Mouse (Mus musculus) urinary bladder, postnatal 10 days (tissue): ENCODE measurements at regions not wholly inside any gene's neighbourhood (a gene's known extent, or its start where the extent isn't known, plus 50 kb on each side); places are given as distances from the start of the nearest gene placed in this dataset.

Experiments
- DNase-seq: peaks from one replicate; pipeline ENCODE4 v3.0.0; 2022; ENCODE audit warnings: low spot score

DNA sequence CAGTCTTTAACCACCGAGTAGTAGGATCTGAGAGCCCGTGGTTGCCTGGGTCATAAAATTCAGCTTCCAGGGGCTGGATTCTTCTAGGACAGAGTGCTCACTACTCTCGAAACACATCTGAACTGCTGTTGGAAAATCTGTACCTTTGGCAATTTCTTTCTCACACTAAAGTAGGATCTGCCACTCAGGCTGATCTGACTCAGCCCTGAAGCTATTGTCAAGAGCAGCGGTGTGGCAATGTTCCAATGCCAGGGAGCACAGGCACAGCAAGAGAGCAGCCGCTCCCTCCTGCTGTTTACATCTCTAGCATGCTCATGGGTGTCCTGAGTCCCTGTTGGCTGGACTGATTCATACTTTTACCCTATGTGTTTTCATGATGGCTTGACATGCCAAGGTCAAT is 205.2 kb downstream of the Zfp36l1 start:
- DNase-seq = no peak

DNA sequence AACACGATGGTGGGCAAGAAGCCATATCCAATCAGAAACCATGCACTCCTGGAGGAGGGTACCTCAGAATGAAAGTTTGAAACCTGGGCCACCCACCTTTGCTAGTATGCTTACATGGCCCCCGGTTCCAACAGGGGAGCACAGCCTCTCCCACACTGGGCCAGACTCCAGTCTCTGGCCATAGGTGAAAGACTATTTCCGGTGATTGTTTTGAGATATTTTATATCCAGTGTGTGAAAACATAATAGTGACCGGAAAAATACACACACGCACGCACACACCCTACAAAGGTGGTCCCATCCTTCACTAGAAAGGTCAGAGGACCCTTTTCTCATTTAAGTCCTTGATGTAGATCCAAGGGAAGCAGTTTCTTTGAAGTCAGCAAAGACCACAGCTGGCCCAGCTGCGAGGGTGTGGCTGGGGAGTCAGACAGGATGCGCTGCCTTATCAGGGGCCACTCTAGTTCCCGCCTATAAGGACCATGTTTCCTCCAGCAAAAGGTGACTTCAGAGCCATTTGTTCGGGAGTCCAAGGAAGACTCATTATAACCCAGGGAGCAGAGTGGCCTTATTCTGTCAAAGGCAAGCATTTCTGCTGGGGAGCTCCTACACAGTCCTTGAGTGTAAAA is 206.0 kb downstream of the Zfp36l1 start:
- no peak for DNase-seq

- no peak for DNase-seq
These were observed 206.7 kb downstream of the Zfp36l1 start for GRCm38 (mm10) chr12:79905828-79906737.

GRCm38 (mm10) chr12:79904913-79905549 is 207.8 kb downstream of the Zfp36l1 start:
- DNase-seq = no peak

DNA sequence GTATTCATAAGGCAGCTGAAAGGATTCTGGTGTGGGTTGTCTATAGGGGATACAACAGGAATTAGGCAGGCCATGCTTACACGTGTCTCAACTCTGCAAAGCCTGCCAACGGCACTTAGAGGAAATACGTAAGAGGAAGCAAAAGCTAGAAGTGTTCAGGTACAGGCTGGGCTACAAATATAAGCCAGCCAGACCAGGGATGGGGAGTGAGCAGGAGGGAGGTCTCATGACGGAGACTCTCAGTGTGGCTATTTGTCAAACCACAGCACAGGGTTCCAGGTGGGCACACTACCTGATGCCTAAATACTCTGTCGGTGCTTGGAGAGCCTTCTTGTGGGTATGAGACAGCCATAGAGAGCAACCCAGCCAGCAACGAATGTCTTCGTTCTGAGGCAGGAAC is 210.1 kb downstream of the Zfp36l1 start:
- DNase-seq = no peak

GRCm38 (mm10) chr12:79902163-79902562 is 210.7 kb downstream of the Zfp36l1 start:
- no peak for DNase-seq

GRCm38 (mm10) chr12:79898198-79898930 is 214.4 kb downstream of the Zfp36l1 start:
- no peak for DNase-seq

DNA sequence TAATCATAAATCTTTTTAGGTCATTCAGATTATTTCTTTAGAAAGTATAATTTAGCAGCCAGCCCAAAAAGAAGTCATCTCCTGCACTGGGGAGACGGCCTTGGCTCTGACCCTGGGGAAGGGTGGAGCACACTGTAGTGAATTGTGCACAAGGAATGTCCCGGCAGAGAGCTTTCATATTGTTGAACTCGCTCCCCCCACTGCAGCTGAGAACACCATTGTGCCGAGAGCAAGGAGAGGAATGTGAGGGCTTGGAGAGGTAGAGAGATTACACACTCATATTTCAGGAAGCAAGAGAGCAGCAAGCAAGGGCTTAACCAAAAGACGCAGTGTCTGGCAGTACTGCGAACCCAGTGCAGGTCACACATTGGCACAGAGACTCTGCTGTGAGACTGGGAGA is 216.8 kb downstream of the Zfp36l1 start:
- no peak for DNase-seq

GRCm38 (mm10) chr12:79895324-79895723 is 217.5 kb downstream of the Zfp36l1 start:
- no peak for DNase-seq

GRCm38 (mm10) chr12:79892871-79893270 is 219.9 kb downstream of the Zfp36l1 start:
- DNase-seq = no peak

DNA sequence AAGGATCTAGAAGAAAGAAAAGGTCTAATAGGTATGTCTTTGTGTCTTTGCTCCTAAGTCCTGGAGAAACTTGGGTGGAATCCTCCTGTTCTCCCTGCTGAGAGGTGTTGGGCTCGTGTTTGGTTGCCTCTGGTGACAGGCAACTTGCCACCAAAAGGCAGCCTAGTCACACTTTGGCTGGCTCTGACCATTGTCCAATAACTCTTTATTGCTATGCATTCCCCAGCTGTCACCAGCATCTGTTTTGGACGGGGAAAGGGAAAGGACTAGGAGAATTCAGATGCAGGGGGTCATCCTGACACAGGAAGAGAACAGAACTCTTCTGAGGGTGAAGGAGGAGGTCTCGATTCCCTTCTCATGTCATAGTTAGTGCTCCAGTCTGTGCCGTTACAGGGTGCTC is 220.9 kb downstream of the Zfp36l1 start:
- no peak for DNase-seq

- DNase-seq = no peak
These were observed 221.9 kb downstream of the Zfp36l1 start for GRCm38 (mm10) chr12:79890887-79891286.

- DNase-seq = no peak
These were observed 222.5 kb downstream of the Zfp36l1 start for GRCm38 (mm10) chr12:79890291-79890690.

GRCm38 (mm10) chr12:79888812-79889211 is 224.0 kb downstream of the Zfp36l1 start:
- DNase-seq = no peak

DNA sequence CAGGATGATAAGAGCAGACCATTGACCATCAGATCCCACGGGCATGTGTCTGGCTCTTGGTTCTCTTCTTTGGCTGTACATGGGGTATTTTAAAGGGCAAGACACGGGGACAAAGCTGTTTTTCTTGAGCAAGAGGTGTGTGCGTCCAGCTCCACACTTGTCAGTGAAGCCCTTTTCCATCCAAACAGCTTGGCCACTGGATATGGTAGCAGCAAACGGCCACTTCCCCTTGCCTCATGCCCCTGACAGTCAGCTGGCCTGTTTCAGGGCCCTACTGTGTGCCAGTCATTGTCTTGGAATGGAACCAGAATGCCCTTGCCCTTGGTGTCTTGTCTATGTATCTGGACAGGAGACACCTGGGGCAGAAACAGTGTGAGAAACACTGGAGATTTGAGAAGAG is 224.7 kb downstream of the Zfp36l1 start:
- no peak for DNase-seq

DNA sequence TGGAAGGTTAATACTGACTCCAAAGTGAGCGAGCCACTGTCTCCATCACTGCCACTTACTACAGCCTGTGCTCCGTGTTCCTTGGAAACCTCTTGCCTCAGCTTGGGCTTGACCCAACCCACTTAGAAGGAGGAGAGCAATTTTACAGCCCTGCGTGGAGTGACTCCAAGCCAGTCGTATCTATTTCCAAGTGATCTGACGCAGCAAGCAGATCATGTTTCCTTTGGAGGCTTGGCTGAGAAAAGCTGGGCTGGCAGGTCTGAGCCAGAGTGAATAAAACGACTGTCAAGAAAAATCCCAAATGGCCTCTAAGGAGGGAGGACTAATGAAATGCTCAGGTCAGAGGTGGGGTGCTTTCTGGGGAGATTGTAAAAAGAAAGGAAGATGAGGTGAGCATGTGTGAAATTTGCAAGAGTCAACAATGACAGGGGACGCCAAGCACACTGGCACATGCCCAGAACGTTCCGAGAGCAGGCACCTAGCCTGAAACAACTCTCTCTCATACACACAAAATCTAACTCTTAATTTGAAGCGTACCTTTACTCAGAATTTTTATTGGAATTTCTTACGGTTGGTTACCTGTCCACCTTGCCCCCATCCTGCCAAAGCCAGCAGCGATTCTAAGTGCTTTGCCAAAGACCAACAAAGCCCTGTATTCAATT is 225.5 kb downstream of the Zfp36l1 start:
- DNase-seq = peak; percentile 52

DNA sequence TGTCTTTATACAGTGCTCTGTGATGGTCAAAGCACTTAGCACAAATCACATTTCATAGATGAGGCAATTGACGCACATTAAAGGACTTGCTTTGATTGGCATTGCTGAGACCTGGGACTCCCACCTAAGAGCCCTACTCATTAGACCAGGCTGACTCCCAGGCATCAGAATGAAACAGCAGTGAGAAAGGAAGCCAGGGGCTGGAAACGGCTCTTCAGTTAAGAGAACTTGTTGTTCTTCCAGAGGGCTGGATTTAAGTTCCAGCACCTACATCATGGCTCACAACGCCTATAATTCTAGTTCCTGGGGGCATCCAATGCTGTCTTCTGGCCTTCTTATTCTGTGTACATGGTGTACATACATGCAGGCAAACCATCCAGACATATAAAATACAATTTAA is 226.3 kb downstream of the Zfp36l1 start:
- no peak for DNase-seq

DNA sequence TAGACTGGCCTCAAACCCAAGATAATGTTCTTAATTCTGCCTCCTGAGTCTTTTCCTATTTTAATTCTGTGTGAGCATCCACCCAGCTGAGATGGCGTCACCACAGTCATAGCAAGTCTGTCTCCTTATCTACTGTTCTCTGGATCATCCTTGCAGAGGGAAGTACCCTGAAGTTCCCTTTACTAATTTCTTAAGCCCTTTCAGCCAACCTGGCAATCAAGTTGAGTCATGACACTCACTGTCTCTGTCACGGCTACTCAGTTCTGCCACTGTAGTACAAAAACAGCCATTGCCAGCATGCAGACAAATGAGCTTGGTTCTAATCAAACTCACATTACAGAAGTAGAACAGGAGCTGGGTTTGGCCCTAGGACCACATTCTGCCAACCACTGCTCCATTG is 227.5 kb downstream of the Zfp36l1 start:
- DNase-seq = no peak

DNA sequence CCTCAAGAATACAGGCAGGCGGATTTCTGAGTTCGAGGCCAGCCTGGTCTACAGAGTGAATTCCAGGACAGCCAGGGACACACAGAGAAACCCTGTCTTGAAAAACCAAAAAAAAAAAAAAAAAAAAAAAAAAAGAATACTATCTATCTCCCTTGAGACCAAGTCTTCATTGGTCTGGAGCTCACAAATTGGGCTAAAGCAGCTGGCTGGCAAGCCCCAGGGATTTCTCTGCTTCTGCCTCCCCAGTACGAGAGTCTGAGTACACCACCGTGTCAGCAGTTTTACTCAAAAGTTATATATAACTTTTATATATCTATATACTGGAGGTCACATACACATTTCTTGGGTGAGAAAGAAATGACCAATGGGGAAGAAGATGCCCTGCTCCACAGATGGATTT is 229.2 kb downstream of the Zfp36l1 start:
- no peak for DNase-seq

DNA sequence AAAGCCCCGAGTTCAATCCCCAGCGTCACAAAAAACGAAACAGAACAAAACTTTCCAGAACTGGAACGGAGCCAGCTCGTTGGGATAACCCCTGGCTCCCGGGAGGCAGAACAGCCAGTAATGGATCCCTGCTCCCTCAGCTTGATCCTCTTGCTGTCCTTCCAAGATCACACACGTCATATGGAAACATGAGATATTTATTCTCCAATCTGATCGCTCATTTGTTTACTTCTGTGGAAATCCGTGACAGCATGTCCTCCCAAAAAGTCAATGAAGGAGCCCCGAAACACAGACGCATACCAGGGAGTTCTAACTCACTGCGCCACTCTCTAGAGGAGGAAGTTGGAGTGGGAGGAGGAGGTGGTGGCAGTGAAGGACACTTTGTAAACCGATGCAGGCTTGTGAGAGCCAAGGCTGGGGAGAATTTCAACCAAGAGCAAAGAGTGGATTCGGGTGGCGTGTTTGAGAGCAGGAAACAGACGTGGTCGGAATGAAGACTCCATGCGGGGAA is 232.0 kb downstream of the Zfp36l1 start:
- no peak for DNase-seq

- DNase-seq = no peak
These were observed 232.5 kb downstream of the Zfp36l1 start for GRCm38 (mm10) chr12:79880346-79880745.

DNA sequence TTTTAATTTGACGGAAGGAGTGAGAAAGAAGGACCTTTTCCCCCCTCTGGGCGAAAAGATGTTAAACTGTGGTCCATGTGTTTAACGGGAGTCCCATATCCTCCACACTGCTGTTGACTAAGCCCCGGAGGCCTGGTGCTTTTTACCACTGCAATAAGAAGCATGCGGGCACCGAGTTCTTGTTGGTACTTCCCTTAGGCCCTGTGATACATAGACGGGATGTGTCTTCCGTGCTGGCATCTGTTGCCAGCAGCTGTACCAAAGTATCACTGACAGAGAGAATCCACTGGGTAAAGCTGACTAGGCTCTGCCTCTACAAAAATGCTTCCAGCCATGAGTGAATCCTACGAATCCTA is 232.9 kb downstream of the Zfp36l1 start:
- no peak for DNase-seq
